In genomic region chr9:15727168-15727567, GRCm38 (mm10) we compare ENCODE assay signal across 22 mouse cellular contexts.
"Had no signal": no experiment of that assay in that cellular context is flagged by ENCODE, and none has a peak within 500 bp of the region (broad histone marks: within the 10 kb centered on the region; RNA-seq: fewer than 3 reads in every experiment).

No protein-coding gene starts in this region.

- H3K27me3 ChIP-seq: limb, embryonic 13.5 days; liver, embryonic 12.5 days; liver, embryonic 15.5 days; lung, embryonic 15.5 days; megakaryocyte, embryonic 14.5 days; midbrain, embryonic 13.5 days; neural tube, embryonic 13.5 days had no signal

- H3K4me1 ChIP-seq: limb, embryonic 10.5 days; limb, embryonic 13.5 days; liver, embryonic 12.5 days; liver, embryonic 15.5 days; lung, embryonic 15.5 days; megakaryocyte, embryonic 14.5 days had no signal

- H3K27ac ChIP-seq: layer of hippocampus, adult 2 months; limb, embryonic 10.5 days; limb, embryonic 13.5 days; liver, embryonic 12.5 days; liver, embryonic 15.5 days; lung, embryonic 15.5 days; midbrain, embryonic 10.5 days; midbrain, embryonic 13.5 days; neural tube, embryonic 13.5 days had no signal

- H3K36me3 ChIP-seq: liver, embryonic 15.5 days had no signal

- DNase-seq: kidney, postnatal 14 days; layer of hippocampus, adult 9-11 months; liver; lung, adult 18-20 months; lung, postnatal 10 days; lung, postnatal 36 days; retina, postnatal 1 day; right cerebral cortex, postnatal 25 days; spleen, adult 18-20 months; thymus, adult 18-20 months; thymus, postnatal 4 days had no signal

- H3K9ac ChIP-seq: limb, embryonic 13.5 days; liver, embryonic 12.5 days; liver, embryonic 15.5 days; lung, embryonic 15.5 days; midbrain, embryonic 13.5 days; neural tube, embryonic 13.5 days had no signal

- H3K4me3 ChIP-seq: layer of hippocampus, adult 2 months; limb, embryonic 10.5 days; limb, embryonic 13.5 days; liver, embryonic 12.5 days; liver, embryonic 15.5 days; lung, embryonic 15.5 days; megakaryocyte, embryonic 14.5 days; midbrain, embryonic 10.5 days; midbrain, embryonic 13.5 days; myocyte; neural tube, embryonic 13.5 days had no signal
